Mouse (Mus musculus): ENCODE measurements around the gene Dcst2. TPM values are rescaled to one million over a fixed set of nuclear protein-coding genes. Genes with fewer than 3 reads are reported as not detected.
A peak's percentile ranks its signal among the peaks of the same experiment; 100 is the strongest.

Gene Dcst2
- polyA plus RNA-seq, 1 experiment from 2014 or later = 10.0 TPM

DNA sequence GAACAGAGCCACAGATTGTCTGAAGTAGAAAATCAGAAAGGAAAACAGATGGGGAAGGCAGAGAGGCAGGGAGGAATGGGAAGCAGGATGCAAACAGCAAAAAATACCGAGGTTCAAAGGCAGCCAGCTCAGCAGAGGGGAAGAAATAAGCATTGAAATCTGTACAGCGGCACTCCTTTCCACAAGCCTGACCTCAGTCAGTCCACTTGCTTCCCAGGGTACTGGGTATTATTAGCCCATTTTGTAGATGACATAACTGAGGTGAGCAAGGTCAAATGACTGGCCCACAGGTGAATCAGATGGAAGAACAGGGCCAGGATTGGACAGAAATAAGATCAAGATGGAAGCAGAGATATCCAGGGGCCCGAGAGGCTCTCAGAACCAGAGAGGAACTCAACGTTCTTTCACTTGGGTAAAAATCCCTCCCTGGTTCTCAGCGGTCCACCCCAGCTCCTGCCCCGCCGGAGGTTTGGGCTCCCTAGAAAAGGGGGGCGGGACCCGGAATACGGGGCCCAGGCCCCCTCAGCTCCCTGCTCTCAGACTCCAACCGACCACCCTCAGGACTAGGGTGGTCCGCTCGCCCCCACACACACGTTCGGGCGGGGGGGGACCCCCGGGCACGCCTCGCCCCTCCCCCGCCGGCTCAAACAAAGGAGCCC is 24.6 kb upstream of the Dcst2 start:
- H3K4me1 ChIP-seq (replicated peaks; ENCODE audit: control insufficient read depth, insufficient read depth, low read length) = peaks cover 14% of the 10 kb centered on the region
- H3K9ac ChIP-seq (ENCODE audit: low read depth, low read length) = peak overlapping the region; percentile 47
- peak overlapping the region; percentile 96 for H3K4me2 ChIP-seq (replicated peaks; ENCODE audit: low read depth)
- under 1% methylated on average over 16 of the region's 21 CpGs for WGBS
- H3K4me3 ChIP-seq (ENCODE audit: low read depth, low read length) = peak overlapping the region; percentile 70
- H3K9me3 ChIP-seq (ENCODE audit: control insufficient read depth) = no peaks in the 10 kb centered on the region
- peaks cover 25% of the 10 kb centered on the region for H3K36me3 ChIP-seq (ENCODE audit: control insufficient read depth, insufficient read depth)
- H3K27me3 ChIP-seq (replicated peaks; ENCODE audit: control insufficient read depth, insufficient read depth, low read length) = no peaks in the 10 kb centered on the region
- no peak for ATAC-seq
- H3K27ac ChIP-seq (ENCODE audit: low read depth, low read length) = peak overlapping the region; percentile 51
- no peak for TF ChIP-seq CTCF (IDR thresholded peaks at IDR 0.05; ENCODE audit: low read depth)

DNA sequence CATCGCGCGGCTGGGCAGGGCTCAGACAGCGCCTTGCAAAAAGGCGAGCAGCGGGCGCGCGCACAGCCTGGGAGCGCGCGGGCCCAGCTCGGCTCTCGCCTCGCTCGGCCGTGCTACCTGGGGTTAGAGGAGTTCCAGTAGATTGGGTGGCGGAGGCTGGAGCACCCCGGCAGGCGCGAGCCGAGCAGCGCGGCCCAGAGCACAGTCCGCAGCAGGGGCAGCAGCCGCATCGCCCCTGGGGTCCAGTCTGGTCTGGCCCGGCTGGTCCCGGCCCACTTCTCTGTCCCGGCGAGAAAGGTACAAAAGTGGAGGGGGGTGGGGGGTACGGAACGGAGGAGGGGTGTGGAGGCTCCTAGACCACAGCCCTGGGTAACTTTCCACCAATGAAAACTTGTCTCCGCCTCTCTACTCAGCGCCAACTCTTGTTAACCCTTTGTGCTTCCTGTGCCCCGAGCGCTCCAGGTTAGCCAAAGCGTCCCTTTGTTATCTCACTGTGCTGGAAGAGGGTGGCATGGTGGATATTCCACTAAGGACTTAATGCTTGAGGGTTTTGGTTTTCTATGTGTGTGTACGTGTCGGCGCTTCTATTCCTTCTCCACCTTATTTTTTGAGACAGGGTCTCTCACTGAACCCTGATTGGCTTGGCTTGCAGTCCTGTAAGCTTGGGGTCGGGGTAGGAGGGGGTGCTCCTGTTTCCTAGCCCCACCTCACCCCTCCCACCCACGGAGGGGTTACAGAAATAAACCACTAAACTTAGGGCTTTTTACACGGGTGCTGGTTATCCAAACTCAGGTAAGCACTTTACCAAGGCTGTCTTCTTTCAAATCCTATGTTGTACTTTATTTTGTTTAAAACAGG is 23.8 kb upstream of the Dcst2 start, which contains the start of gene Efna4:
TSS of gene Efna4 (minus strand) at position 308 of the 858 bp plus-strand sequence.
- H3K4me2 ChIP-seq (replicated peaks; ENCODE audit: low read depth) = peak within 1 kb of the TSS; percentile 96

DNA sequence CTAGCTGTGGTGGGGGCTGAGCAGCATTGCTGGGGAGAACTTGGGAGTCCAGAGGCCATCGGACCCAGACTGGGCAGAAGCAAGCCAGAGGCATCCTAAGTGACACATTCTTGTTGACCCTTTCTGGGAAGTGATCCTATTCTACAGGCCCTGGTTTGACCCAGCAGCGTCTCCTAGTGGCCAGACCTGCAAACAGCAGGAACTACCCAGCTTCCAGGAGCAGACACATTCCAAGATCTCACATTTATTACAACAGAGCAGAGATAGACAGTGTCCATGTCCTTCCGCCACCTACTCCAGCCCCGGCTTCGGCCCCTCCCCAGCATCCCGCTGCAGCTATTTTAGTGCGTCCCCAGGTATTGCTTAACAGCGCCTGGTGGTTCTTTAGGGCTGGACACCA is 22.4 kb upstream of the Dcst2 start:
- TF ChIP-seq CTCF (IDR thresholded peaks at IDR 0.05; ENCODE audit: low read depth) = peak; percentile 98
- Histone ChIP-seq H3K4me2 (replicated peaks; ENCODE audit: low read depth) (0 out of 2 replicates have a peak overlapping the region, but pooled peaks have one; percentile 14), H3K9me3 (ENCODE audit: control insufficient read depth) (no peaks in the 10 kb centered on the region), H3K9ac (ENCODE audit: low read depth, low read length) (no peak overlapping the region), H3K4me1 (replicated peaks; ENCODE audit: control insufficient read depth, insufficient read depth, low read length) (peaks cover 14% of the 10 kb centered on the region), H3K27ac (ENCODE audit: low read depth, low read length) (no peak overlapping the region), H3K27me3 (replicated peaks; ENCODE audit: control insufficient read depth, insufficient read depth, low read length) (no peaks in the 10 kb centered on the region), H3K4me3 (ENCODE audit: low read depth, low read length) (no peak overlapping the region), H3K36me3 (ENCODE audit: control insufficient read depth, insufficient read depth) (peaks cover 34% of the 10 kb centered on the region)
- WGBS = 17% methylated on average over 8 of the region's 8 CpGs
- peak; percentile 28 for ATAC-seq

More for the DNA sequence above, 23.8 kb upstream of the Dcst2 start, which contains the start of gene Efna4:
- Histone ChIP-seq H3K4me3 (ENCODE audit: low read depth, low read length) (peak within 1 kb of the TSS; percentile 70), H3K36me3 (ENCODE audit: control insufficient read depth, insufficient read depth) (peaks cover 33% of the 10 kb centered on the region), H3K9ac (ENCODE audit: low read depth, low read length) (peak within 1 kb of the TSS; percentile 47), H3K27me3 (replicated peaks; ENCODE audit: control insufficient read depth, insufficient read depth, low read length) (no peaks in the 10 kb centered on the region), H3K4me1 (replicated peaks; ENCODE audit: control insufficient read depth, insufficient read depth, low read length) (peaks cover 14% of the 10 kb centered on the region), H3K9me3 (ENCODE audit: control insufficient read depth) (no peaks in the 10 kb centered on the region), H3K27ac (ENCODE audit: low read depth, low read length) (peak within 1 kb of the TSS; percentile 51)
- TF ChIP-seq CTCF (IDR thresholded peaks at IDR 0.05; ENCODE audit: low read depth) = no peak
- 1% methylated on average over 44 of the region's 44 CpGs for WGBS
- peak; percentile 54 for ATAC-seq

DNA sequence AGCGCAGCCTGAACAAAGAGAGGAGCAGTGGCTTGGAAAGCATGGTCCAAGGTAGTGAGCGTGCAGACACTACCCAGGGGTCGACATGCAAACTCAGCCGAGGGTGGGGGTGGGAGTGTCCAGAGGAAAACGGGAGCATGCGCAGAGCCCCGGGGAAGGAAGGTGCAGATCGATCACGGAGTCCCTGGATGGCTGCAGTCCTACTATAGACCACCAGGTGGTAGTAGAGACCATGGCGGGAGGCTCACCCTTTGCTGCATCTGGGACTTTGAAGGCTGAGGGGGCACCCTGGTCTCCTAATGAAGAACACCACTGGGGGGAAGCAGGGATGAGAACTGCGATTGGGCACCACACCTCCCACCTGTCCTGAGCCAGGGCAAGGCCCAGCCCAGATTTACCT is 21.3 kb upstream of the Dcst2 start:
- 7% methylated on average over 11 of the region's 11 CpGs for WGBS
- peaks cover 35% of the 10 kb centered on the region for H3K36me3 ChIP-seq (ENCODE audit: control insufficient read depth, insufficient read depth)
- peak overlapping the region; percentile 58 for H3K4me2 ChIP-seq (replicated peaks; ENCODE audit: low read depth)
- no peak overlapping the region for H3K4me3 ChIP-seq (ENCODE audit: low read depth, low read length)
- peak; percentile 99 for TF ChIP-seq CTCF (IDR thresholded peaks at IDR 0.05; ENCODE audit: low read depth)
- no peak overlapping the region for H3K27ac ChIP-seq (ENCODE audit: low read depth, low read length)
- no peak overlapping the region for H3K9ac ChIP-seq (ENCODE audit: low read depth, low read length)
- H3K4me1 ChIP-seq (replicated peaks; ENCODE audit: control insufficient read depth, insufficient read depth, low read length) = peaks cover 14% of the 10 kb centered on the region
- ATAC-seq = peak; percentile 46; the same call in 1 of the 2 replicates
- H3K27me3 ChIP-seq (replicated peaks; ENCODE audit: control insufficient read depth, insufficient read depth, low read length) = no peaks in the 10 kb centered on the region
- no peaks in the 10 kb centered on the region for H3K9me3 ChIP-seq (ENCODE audit: control insufficient read depth)

DNA sequence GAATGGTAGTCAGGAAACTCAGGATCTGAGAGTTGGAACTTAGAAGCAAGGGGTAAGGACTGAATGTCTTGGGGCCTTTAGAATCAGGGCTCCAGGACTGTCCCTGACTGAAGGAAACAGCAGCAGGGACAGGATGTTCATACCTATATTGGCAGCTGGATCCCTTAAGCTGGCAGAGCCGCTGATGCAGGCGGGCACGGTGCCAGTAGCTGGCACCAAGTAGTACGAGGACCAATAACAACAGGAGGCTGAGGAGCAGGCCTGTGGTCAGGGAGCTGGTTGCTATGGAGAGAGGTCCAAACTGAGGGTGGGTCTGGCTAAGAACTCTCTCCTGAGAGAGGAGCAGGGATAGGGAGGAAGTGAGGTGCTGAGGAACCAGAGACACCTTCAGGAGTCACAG is 20.0 kb upstream of the Dcst2 start:
- Histone ChIP-seq H3K4me2 (replicated peaks; ENCODE audit: low read depth) (no peak overlapping the region), H3K9me3 (ENCODE audit: control insufficient read depth) (no peaks in the 10 kb centered on the region)

DNA sequence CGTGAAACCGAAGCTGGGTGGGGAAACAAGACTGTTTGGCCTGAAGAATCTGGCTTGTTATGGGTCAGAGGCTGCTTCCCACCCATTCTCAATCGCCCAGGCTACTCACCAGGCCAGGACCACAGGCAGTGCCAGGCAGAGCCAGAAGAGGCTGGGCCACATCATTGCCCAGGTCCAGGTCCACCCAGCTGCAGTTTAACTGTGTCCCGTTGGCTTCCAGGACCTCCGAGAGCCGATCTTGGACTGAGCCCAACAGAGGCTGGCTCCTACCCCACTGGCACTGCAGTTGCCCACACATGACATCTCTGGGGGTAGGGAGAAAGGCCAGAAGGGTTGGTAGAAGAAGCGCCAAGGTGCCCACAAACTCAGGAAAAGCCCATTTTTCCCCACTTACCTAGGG is 18.5 kb upstream of the Dcst2 start:
- ATAC-seq = no peak

More for the DNA sequence above, 20.0 kb upstream of the Dcst2 start:
- WGBS = 85% methylated on average over 4 of the region's 4 CpGs
- Histone ChIP-seq H3K27me3 (replicated peaks; ENCODE audit: control insufficient read depth, insufficient read depth, low read length) (no peaks in the 10 kb centered on the region), H3K4me1 (replicated peaks; ENCODE audit: control insufficient read depth, insufficient read depth, low read length) (peaks cover 12% of the 10 kb centered on the region), H3K27ac (ENCODE audit: low read depth, low read length) (no peak overlapping the region), H3K9ac (ENCODE audit: low read depth, low read length) (no peak overlapping the region), H3K4me3 (ENCODE audit: low read depth, low read length) (no peak overlapping the region), H3K36me3 (ENCODE audit: control insufficient read depth, insufficient read depth) (peaks cover 41% of the 10 kb centered on the region)
- no peak for ATAC-seq
- no peak for TF ChIP-seq CTCF (IDR thresholded peaks at IDR 0.05; ENCODE audit: low read depth)

More for the DNA sequence above, 18.5 kb upstream of the Dcst2 start:
- no peak for TF ChIP-seq CTCF (IDR thresholded peaks at IDR 0.05; ENCODE audit: low read depth)
- Histone ChIP-seq H3K9me3 (ENCODE audit: control insufficient read depth) (no peaks in the 10 kb centered on the region), H3K27me3 (replicated peaks; ENCODE audit: control insufficient read depth, insufficient read depth, low read length) (no peaks in the 10 kb centered on the region), H3K4me3 (ENCODE audit: low read depth, low read length) (no peak overlapping the region), H3K27ac (ENCODE audit: low read depth, low read length) (no peak overlapping the region), H3K4me2 (replicated peaks; ENCODE audit: low read depth) (no peak overlapping the region), H3K36me3 (ENCODE audit: control insufficient read depth, insufficient read depth) (peaks cover 41% of the 10 kb centered on the region), H3K9ac (ENCODE audit: low read depth, low read length) (no peak overlapping the region), H3K4me1 (replicated peaks; ENCODE audit: control insufficient read depth, insufficient read depth, low read length) (peaks cover 8% of the 10 kb centered on the region)
- WGBS = 84% methylated on average over 7 of the region's 7 CpGs
